Mouse (Mus musculus) thymus, adult 2 months (tissue): ENCODE measurements around the gene Fgfr2. TPM values are rescaled to one million over a fixed set of nuclear protein-coding genes. Genes with fewer than 3 reads are reported as not detected.

Source experiments
- DNase-seq: peaks from one replicate; pipeline ENCODE4 v3.0.0; 2021
- H3K27ac ChIP-seq: fragments of 200-500 bp; 2 replicates; pipeline ENCODE4 v1.5.1; 2012; ENCODE audit warnings: low read length, control low read depth; ENCODE audit not compliant: control insufficient read depth, insufficient read depth
- H3K27me3 ChIP-seq: fragments of 200-500 bp; 2 replicates; pipeline ENCODE4 v1.6.1; 2012; ENCODE audit warnings: mild to moderate bottlenecking, low read length, moderate library complexity, mixed read lengths; ENCODE audit not compliant: control insufficient read depth, insufficient read depth
- H3K36me3 ChIP-seq: fragments of 200-500 bp; 2 replicates; pipeline ENCODE4 v1.6.1; 2012; ENCODE audit warnings: mild to moderate bottlenecking, low read length, moderate library complexity; ENCODE audit not compliant: control insufficient read depth, insufficient read depth
- H3K4me1 ChIP-seq: fragments of 200-500 bp; replicated peaks from 2 replicates; pipeline ENCODE4 v1.6.1; 2012; ENCODE audit warnings: low read length; ENCODE audit not compliant: control insufficient read depth, insufficient read depth
- H3K4me3 ChIP-seq: fragments of 200-500 bp; 2 replicates; pipeline ENCODE4 v1.5.1; 2012; ENCODE audit warnings: mild to moderate bottlenecking, low read length, control low read depth, moderate library complexity; ENCODE audit not compliant: control insufficient read depth, insufficient read depth
- CTCF ChIP-seq: fragments of 200-500 bp; IDR thresholded peaks from 2 replicates; pipeline ENCODE4 v1.5.1; 2012; ENCODE audit warnings: mild to moderate bottlenecking, control low read depth, low read length, moderate library complexity, borderline replicate concordance; ENCODE audit not compliant: control insufficient read depth, poor library complexity, insufficient read depth; ENCODE audit errors: extremely low read depth
- POLR2A ChIP-seq: fragments of 200-500 bp; IDR thresholded peaks from 2 replicates; pipeline ENCODE4 v1.6.1; 2012; ENCODE audit warnings: mild to moderate bottlenecking, low read length, control low read depth, moderate library complexity; ENCODE audit not compliant: control insufficient read depth, poor library complexity, insufficient read depth; ENCODE audit errors: extremely low read depth
- WGBS: fragments of 180-500 bp; shearing (Covaris S2); methylation state at CpG from one replicate; pipeline ENCODE4 v1.1.7; 2018; 5-methylcytosine and 5-hydroxymethylcytosine counted together
- polyA plus RNA-seq: library from polyadenylated mRNA; depleted of rRNA; stranded (reverse); fragments of >200 nt; gene quantifications from 2 replicates; pipeline ENCODE4 v1.2.3, GENCODE M21; 2012

Gene Fgfr2
- polyA plus RNA-seq, 1 experiment, result 12.1 TPM

- no peak for DNase-seq
- H3K27me3 ChIP-seq, result no peaks in the 10 kb centered on the region
- H3K4me3 ChIP-seq, result no peak overlapping the region
- no peak for TF ChIP-seq CTCF
- H3K27ac ChIP-seq, result no peak overlapping the region
- H3K36me3 ChIP-seq, result no peaks in the 10 kb centered on the region
- WGBS, result 96% methylated on average over 7 of the region's 7 CpGs
- H3K4me1 ChIP-seq, result no peaks in the 10 kb centered on the region
Observed at GRCm38 (mm10) chr7:130789456-130789855, 2333.7 kb downstream of the Fgfr2 start.

GRCm38 (mm10) chr7:130788950-130789349, 2334.2 kb downstream of the Fgfr2 start:
- H3K4me1 ChIP-seq, result no peaks in the 10 kb centered on the region
- H3K27ac ChIP-seq, result no peak overlapping the region
- no peak overlapping the region for H3K4me3 ChIP-seq
- H3K36me3 ChIP-seq, result no peaks in the 10 kb centered on the region
- H3K27me3 ChIP-seq, result no peaks in the 10 kb centered on the region
- 97% methylated on average over 3 of the region's 3 CpGs for WGBS
- TF ChIP-seq POLR2A, result no peak
- no peak for TF ChIP-seq CTCF
- no peak for DNase-seq

GRCm38 (mm10) chr7:130787537-130787936, 2335.6 kb downstream of the Fgfr2 start:
- Histone ChIP-seq H3K27me3 (no peaks in the 10 kb centered on the region), H3K27ac (no peak overlapping the region), H3K36me3 (no peaks in the 10 kb centered on the region), H3K4me3 (no peak overlapping the region), H3K4me1 (no peaks in the 10 kb centered on the region)
- DNase-seq, result no peak
- TF ChIP-seq POLR2A (no peak), CTCF (no peak)
- 98% methylated on average over 4 of the region's 4 CpGs for WGBS

- no peak for DNase-seq
- H3K27me3 ChIP-seq, result no peaks in the 10 kb centered on the region
- H3K27ac ChIP-seq, result no peak overlapping the region
- no peaks in the 10 kb centered on the region for H3K4me1 ChIP-seq
- no peak overlapping the region for H3K4me3 ChIP-seq
- WGBS, result 92% methylated on average over 5 of the region's 5 CpGs
- TF ChIP-seq CTCF, result no peak
- TF ChIP-seq POLR2A, result no peak
- no peaks in the 10 kb centered on the region for H3K36me3 ChIP-seq
Observed at GRCm38 (mm10) chr7:130786708-130787107, 2336.4 kb downstream of the Fgfr2 start.

- no peak for DNase-seq
Observed at GRCm38 (mm10) chr7:130785923-130786575, 2337.1 kb downstream of the Fgfr2 start.

GRCm38 (mm10) chr7:130782501-130783050, 2340.6 kb downstream of the Fgfr2 start:
- DNase-seq, result no peak
- TF ChIP-seq POLR2A, result no peak
- no peak for TF ChIP-seq CTCF
- Histone ChIP-seq H3K27ac (no peak overlapping the region), H3K4me1 (no peaks in the 10 kb centered on the region), H3K27me3 (no peaks in the 10 kb centered on the region), H3K36me3 (no peaks in the 10 kb centered on the region), H3K4me3 (no peak overlapping the region)
- 92% methylated on average over 5 of the region's 5 CpGs for WGBS

More at GRCm38 (mm10) chr7:130785923-130786575, 2337.1 kb downstream of the Fgfr2 start:
- Histone ChIP-seq H3K27me3 (no peaks in the 10 kb centered on the region), H3K27ac (no peak overlapping the region), H3K4me1 (no peaks in the 10 kb centered on the region), H3K4me3 (no peak overlapping the region), H3K36me3 (no peaks in the 10 kb centered on the region)
- 85% methylated on average over 12 of the region's 12 CpGs for WGBS
- TF ChIP-seq CTCF (no peak), POLR2A (no peak)

- no peak for DNase-seq
- H3K27ac ChIP-seq, result no peak overlapping the region
- TF ChIP-seq POLR2A (no peak), CTCF (no peak)
Observed at GRCm38 (mm10) chr7:130780866-130781419, 2342.2 kb downstream of the Fgfr2 start.

More at GRCm38 (mm10) chr7:130780866-130781419, 2342.2 kb downstream of the Fgfr2 start:
- H3K4me3 ChIP-seq, result no peak overlapping the region
- 87% methylated on average over 5 of the region's 5 CpGs for WGBS
- no peaks in the 10 kb centered on the region for H3K27me3 ChIP-seq
- H3K36me3 ChIP-seq, result no peaks in the 10 kb centered on the region
- no peaks in the 10 kb centered on the region for H3K4me1 ChIP-seq
